Mouse (Mus musculus) 3134 (cell line): ENCODE data around the gene Sema4a.

Experiments
- DNase-seq: peaks from one replicate; pipeline ENCODE4 v3.0.0-alpha.2; 2011; ENCODE audit warnings: low spot score; ENCODE audit not compliant: insufficient read length; ENCODE audit errors: extremely low read depth

Gene Sema4a

DNA sequence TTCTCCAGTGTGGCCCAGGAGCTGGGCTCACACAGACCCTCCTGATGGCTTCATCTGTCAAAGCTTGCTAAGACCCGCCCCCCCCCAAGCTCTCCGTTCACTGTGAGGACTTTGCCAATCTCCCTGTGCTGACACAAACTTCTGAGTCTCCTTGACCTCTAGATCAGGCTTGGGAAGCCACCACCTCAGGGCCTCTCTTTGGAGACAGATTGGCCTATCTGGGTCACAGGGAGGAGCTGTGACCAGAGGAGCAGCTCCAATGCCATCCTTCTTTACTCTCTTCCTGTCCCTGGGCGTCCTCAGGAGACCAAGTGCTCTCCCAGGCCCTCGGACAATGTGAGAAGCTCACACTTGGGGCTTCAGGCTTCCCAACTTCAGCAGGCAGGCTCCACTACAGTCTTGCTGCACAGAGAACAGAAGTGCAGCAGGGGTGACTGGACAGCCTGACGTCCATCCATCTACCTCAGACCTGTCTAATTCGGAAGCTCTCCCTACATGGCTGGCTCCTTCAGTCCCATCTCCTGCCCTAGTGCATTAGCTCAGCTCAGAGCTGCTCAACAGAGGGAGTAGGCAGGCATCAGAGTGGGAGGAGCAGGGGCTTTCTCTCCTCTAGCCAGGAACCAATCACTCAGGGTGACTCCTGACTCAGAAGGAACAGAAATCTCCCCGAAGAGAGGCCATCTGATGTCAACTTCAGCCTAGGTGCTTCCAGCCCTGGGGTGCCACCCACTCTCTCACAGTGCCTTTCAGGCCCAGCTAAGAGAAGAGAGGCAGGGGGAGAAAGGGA is 4.0 kb downstream of the Sema4a start:
- no peak for DNase-seq

- DNase-seq = no peak
Measured at GRCm38 (mm10) chr3:88456313-88456712, 4.7 kb downstream of the Sema4a start.

DNA sequence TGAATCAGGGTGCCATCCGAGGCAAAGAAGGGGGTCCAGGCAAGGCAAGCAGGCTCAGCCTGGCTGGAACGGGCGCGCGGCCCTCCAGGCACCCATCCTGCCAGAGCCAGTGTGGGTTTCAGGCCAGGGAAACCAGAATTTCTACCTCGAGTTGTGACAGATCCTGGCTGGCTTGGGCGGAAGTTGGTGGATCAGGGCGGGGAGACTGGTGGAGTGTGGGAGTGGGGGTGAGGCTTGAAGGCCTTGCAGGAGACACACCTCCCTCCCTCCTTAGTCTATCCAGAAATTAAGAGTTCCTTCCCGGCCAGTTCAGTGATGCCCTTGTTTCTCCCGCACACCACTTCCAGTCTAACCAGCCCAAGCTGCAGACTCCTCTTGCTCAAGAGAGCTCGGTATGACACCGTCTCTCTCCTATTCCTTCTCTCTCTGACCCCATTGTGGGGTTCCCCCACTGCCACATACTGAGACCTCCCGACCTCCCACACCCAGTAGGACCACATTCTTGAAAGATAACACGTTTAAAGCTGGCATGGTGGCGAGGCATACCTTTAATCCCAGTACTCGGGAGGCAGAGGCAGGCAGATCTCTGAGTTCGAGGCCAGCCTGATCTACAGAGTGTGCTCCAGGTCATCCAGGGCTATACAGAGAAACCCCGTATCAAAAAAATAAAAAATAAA is 5.3 kb downstream of the Sema4a start:
- no peak for DNase-seq

- no peak for DNase-seq
Measured at GRCm38 (mm10) chr3:88454762-88455587, 6.0 kb downstream of the Sema4a start.

DNA sequence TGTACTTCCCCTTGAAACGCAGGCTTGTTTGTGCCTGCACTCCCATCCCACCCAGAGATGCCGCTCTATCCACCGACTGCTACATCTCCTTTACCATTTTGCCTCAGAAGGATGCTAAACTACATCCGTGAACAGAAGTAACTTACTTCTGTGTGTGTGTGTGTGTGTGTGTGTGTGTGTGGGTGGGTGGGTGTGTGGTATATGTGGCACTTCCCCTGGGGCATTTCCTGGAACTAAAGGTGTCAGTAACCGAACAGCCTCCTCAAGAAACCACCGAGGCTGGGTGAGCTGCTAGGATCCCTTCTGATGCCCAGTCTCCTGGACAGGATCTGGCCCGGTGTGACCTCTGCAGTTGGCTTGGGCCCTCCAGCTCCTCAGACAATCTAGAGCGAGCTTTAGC is 7.0 kb downstream of the Sema4a start:
- no peak for DNase-seq

GRCm38 (mm10) chr3:88453369-88453768 is 7.6 kb downstream of the Sema4a start:
- DNase-seq = no peak

- no peak for DNase-seq
Measured at GRCm38 (mm10) chr3:88452716-88453115, 8.3 kb downstream of the Sema4a start.

DNA sequence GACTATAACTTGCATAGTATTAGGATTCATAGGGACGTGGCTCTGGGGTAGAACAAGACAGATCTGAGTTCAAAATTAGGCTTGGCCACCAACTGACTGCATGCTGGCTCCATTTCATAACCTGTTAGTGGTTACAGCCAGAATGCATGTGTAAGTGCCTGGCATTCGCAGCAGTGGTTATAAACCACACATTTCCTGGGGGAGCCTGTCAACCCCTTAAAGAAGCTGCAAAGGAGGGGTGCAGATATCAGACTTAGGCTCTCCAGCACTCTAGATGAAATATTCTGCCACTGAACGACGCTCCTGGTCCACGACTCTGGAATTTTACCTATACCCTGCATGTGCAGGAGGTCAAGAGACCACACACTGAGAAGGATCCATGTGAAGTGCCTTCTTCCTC is 8.7 kb downstream of the Sema4a start:
- DNase-seq = no peak

- no peak for DNase-seq
Measured at GRCm38 (mm10) chr3:88450379-88451131, 10.4 kb downstream of the Sema4a start.

DNA sequence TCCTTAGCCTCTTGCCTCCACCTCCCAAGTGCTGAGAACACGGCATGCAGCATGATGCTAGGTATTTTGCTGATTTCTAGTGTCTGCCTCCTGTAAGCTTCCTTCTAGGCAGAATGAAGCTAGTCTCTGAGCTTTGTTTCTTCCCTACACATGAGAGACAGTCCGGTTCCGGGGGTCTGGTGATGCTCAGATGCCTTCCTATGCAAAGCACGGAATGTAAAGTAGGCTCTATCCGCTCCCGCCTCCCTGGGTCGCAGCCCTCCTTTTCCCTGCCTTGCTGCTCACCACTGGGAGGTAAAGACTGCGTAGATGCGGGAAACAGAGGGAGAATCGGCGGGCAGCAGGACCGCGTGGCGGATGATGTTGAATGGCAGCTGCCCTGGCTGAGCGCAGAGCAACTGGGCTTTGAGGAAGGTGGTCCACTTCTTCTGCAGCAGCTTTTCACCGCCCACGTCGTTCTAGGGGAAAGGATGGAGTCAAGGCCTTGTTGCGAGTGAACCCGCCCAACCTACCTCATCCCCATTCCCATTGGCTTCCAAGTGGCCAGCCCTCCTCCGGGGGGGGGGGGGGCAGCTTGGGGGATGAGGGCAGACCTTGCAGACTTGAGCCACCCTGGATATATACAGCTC is 11.5 kb downstream of the Sema4a start:
- DNase-seq = no peak

GRCm38 (mm10) chr3:88448443-88448842 is 12.5 kb downstream of the Sema4a start:
- DNase-seq = no peak

GRCm38 (mm10) chr3:88447676-88448183 is 13.3 kb downstream of the Sema4a start:
- no peak for DNase-seq

DNA sequence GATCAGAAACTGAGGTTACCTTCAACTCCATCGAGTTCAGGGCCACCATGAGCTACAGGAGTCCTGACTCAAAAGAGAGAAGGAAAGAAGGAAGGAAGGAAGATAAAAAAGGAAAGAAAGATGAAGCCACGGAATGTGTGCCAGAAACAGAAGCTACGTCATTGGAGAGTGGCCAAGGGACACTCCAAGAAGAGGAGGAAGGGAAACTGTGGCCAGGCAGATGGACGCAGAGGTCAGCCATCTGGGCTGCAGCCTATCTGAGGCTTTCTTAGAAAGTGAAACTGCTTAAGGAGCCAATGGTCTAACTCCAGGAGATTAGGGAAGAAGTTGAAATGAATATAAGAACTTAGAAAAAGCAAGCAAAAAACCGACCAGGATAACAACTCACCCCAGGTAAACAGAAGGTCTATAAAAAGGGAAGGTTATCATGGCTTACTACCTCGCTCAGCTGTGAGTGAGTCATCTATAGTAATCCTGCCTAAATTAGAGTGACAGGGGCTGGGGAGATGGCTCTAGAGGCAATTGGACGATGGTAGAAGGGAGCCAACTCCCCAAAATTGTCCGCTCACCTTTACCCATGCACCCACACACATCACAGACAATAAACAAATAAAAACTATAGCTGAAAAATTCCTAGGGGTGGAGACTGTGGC is 14.4 kb downstream of the Sema4a start:
- DNase-seq = no peak

DNA sequence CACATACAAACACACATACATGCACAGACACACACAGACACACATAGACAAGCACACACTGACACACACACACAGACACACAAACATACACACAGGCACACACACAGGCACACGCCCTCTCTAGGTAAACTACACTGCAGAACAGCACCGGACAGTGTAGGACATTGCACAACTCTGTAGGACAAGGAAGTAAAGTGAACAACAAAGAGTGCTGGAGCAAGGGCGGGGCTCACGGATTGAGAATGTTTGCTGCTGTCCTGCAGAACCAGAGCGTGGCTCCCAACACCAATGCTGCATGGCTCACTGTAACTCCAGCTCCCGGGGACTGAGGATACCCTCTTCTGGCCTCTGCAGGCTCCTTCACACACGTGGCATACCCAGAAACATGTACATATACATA is 18.1 kb downstream of the Sema4a start:
- DNase-seq = no peak

GRCm38 (mm10) chr3:88442488-88442887 is 18.5 kb downstream of the Sema4a start:
- DNase-seq = no peak

- peak; percentile 64 for DNase-seq
Measured at GRCm38 (mm10) chr3:88440500-88441381, 20.2 kb downstream of the Sema4a start.

DNA sequence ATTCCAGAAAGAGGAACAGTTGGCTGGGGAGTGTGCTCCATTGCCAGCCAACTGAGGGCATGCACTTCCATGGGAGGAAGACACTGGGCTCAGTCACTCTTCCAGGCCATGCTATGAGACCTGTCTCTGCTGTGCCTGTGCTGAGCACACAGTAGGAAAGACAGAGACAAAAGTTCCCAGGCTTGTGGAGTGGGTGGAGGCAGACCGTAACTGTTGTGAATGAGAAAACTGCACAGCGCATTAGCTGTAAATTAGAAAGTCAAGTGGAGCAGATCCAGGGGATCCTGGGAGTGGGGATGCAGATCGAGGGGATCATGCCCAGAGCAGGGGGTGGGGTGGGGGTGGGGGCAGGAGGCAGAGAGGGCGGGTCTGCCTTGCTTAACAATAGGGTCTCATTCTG is 21.4 kb downstream of the Sema4a start:
- DNase-seq = no peak

- no peak for DNase-seq
Measured at GRCm38 (mm10) chr3:88437454-88437853, 23.5 kb downstream of the Sema4a start.
